Mouse (Mus musculus) embryonic facial prominence, embryonic 15.5 days (tissue): Measurements from ENCODE around the gene Fkbp14. TPM values are rescaled to one million over a fixed set of nuclear protein-coding genes. Genes with fewer than 3 reads are reported as not detected.
A peak's percentile ranks its signal among the peaks of the same experiment; 100 is the strongest.

ENCODE experiments used
- ATAC-seq: fragments of 200-750 bp; cut with Nextera tagmentation; 2 replicates; pipeline ENCODE4 v1.8.0; 2017; ENCODE audit warnings: low read depth, moderate TSS enrichment; ENCODE audit not compliant: insufficient number of reproducible peaks, low FRiP score, low TSS enrichment
- H3K27ac ChIP-seq: fragments of 300-500 bp; sonication (generic); replicated peaks from 2 replicates; pipeline ENCODE4 v1.5.1; 2015; ENCODE audit warnings: mild to moderate bottlenecking, inconsistent platforms
- H3K27me3 ChIP-seq: fragments of 300-500 bp; sonication (generic); 2 replicates; pipeline ENCODE4 v1.6.1; 2015; ENCODE audit warnings: inconsistent platforms
- H3K36me3 ChIP-seq: fragments of 300-500 bp; sonication (generic); 2 replicates; pipeline ENCODE4 v1.6.1; 2015; ENCODE audit warnings: mild to moderate bottlenecking, inconsistent platforms
- H3K4me1 ChIP-seq: fragments of 300-500 bp; sonication (generic); 2 replicates; pipeline ENCODE4 v1.6.1; 2015; ENCODE audit warnings: inconsistent platforms
- H3K4me2 ChIP-seq: fragments of 300-500 bp; sonication (generic); replicated peaks from 2 replicates; pipeline ENCODE4 v1.6.1; 2015; ENCODE audit warnings: mild to moderate bottlenecking, inconsistent platforms
- H3K4me3 ChIP-seq: fragments of 300-500 bp; sonication (generic); replicated peaks from 2 replicates; pipeline ENCODE4 v1.5.1; 2015; ENCODE audit warnings: mild to moderate bottlenecking, inconsistent platforms
- H3K9ac ChIP-seq: fragments of 300-500 bp; sonication (generic); 2 replicates; pipeline ENCODE4 v1.6.1; 2015; ENCODE audit warnings: inconsistent platforms
- H3K9me3 ChIP-seq: fragments of 300-500 bp; sonication (generic); replicated peaks from 2 replicates; pipeline ENCODE4 v1.6.1; 2016; ENCODE audit warnings: inconsistent platforms
- WGBS: fragments of 180-500 bp; shearing (Covaris S2); methylation state at CpG from one replicate; pipeline ENCODE4 v1.1.7; 2015; 5-methylcytosine and 5-hydroxymethylcytosine counted together
- polyA plus RNA-seq: library from polyadenylated mRNA; unstranded; fragments of >200 nt; fragmentation: Nextera tagmentation; extraction: Ambion mirVana; gene quantifications from 2 replicates; pipeline ENCODE4 v1.2.1, GENCODE M21; 2015

The Fkbp14 gene
- polyA plus RNA-seq, 1 experiment from 2014 or later = 54.7 TPM

DNA sequence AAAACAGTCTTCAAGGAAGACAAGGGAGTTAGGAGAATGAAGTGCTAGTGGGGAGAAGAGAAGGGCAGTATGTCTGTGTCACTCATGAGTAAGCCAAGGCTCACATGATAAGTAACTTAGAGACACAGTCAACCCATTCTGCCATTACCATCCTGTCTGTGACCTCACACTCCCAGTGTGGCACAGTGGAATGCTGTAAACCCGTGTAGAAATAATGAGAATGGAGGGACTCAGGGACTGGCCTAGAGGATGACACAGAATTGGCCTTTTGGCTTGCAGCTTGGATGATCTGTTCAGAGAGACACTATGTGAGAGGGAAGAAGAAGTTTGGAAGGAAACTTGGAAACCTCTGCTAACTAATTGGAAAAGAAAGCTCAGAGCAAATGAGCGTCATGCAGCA is 5.8 kb upstream of the Fkbp14 start:
- Histone ChIP-seq H3K27me3 (no peaks in the 10 kb centered on the region), H3K9me3 (no peaks in the 10 kb centered on the region), H3K4me1 (0 out of 2 replicates have a peak, but pooled peaks cover 3% of the 10 kb centered on the region), H3K4me3 (no peak overlapping the region), H3K4me2 (no peak overlapping the region), H3K36me3 (0 out of 2 replicates have a peak, but pooled peaks cover 4% of the 10 kb centered on the region), H3K27ac (no peak overlapping the region), H3K9ac (no peak overlapping the region)
- no peak for ATAC-seq
- WGBS = 81% methylated on average over 2 of the region's 2 CpGs

DNA sequence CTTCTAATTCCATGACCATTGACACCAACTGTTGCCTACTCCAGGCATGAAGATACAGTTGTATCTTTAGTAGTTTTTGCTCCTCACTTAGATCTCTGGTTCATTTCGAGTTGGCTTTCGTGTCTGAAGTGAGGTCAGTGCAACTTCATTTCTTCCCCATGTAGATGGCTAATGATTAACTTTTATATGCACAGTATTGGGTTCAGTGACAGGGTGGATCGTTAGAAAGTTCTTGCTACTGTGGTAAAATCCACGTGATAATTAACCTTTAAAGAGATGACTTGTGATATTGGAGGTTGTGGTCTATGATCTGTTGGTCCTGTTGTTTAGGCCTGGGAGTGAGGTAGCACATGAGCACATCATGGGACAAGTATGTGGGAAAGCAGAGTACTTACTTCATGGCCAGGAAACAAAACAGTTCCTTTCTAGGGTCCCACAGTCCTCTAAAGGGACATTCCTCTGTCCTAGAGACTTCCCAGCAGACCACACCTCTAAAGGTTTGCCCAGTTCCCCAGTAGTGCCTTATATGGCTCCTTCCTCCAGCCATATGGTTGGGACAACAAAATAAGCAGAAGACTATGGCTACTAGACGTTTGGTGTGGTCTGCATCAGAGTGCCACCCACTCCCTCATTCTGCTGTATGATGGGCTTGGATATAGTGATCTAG is 3.7 kb upstream of the Fkbp14 start:
- Histone ChIP-seq H3K9ac (no peak overlapping the region), H3K4me2 (no peak overlapping the region), H3K4me3 (no peak overlapping the region), H3K4me1 (peaks cover 13% of the 10 kb centered on the region), H3K27me3 (no peaks in the 10 kb centered on the region), H3K27ac (no peak overlapping the region), H3K36me3 (0 out of 2 replicates have a peak, but pooled peaks cover 4% of the 10 kb centered on the region), H3K9me3 (no peaks in the 10 kb centered on the region)
- 87% methylated on average over 5 of the region's 5 CpGs for WGBS
- no peak for ATAC-seq

DNA sequence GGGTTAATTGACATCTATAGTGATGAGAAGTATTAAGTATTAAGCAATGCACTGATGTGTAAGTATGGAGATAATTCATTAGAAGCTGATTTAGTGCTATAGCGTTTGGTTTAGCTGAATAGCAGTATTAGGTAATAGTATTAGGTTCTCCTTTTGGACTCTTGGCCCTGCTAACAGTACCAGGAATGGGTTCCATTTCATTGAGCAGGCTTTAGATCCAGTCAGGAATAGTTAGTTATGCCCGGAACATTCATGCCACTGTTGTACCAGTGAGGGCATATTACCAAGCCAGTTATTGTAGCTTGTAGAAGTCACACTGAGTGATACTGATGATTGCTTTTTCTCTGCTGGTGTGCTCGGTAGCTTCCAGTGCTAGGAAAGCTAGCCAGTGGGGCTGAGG is 603 bp upstream of the Fkbp14 start:
- no peak for ATAC-seq
- no peaks in the 10 kb centered on the region for H3K36me3 ChIP-seq
- H3K27me3 ChIP-seq = no peaks in the 10 kb centered on the region
- H3K9ac ChIP-seq = no peak overlapping the region
- 88% methylated on average over 3 of the region's 3 CpGs for WGBS
- H3K27ac ChIP-seq = no peak overlapping the region
- H3K4me2 ChIP-seq = no peak overlapping the region
- no peak overlapping the region for H3K4me3 ChIP-seq
- H3K9me3 ChIP-seq = no peaks in the 10 kb centered on the region
- H3K4me1 ChIP-seq = peaks cover 17% of the 10 kb centered on the region

DNA sequence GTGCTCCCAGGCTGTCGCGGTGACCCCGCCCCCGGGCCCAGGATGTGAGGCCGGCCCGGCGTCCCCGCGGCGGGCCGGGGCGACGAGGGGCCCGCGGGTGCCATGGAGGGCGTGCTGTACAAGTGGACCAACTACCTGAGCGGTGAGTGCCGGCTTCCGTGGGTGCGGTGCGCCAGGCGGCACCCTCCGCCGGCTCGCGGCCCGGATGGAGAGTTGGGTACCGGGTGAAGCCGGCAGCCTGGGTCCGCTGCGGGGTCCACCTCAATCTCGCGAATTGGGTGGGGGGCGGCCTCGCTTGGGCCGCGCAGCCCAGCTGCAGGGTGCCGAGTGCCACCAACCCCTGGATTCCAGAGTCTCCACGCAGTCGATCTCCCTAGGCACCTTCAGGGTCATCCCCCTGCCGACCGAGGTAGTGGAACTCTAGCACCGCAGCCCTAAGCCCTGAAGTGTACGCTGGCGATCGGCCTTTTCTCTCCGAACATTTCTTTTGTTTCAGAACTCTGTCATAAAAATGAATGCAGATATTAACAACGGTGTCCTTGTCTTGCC is 1.7 kb downstream of the Fkbp14 start:
- peaks cover 34% of the 10 kb centered on the region for H3K4me1 ChIP-seq
- H3K9me3 ChIP-seq = no peaks in the 10 kb centered on the region
- peak overlapping the region; percentile 77 for H3K9ac ChIP-seq
- no peaks in the 10 kb centered on the region for H3K27me3 ChIP-seq
- peak overlapping the region; percentile 87 for H3K4me3 ChIP-seq
- ATAC-seq = no peak
- H3K36me3 ChIP-seq = no peaks in the 10 kb centered on the region
- H3K4me2 ChIP-seq = peak overlapping the region; percentile 78
- H3K27ac ChIP-seq = peak overlapping the region; percentile 65
- under 1% methylated on average over 48 of the region's 48 CpGs for WGBS

DNA sequence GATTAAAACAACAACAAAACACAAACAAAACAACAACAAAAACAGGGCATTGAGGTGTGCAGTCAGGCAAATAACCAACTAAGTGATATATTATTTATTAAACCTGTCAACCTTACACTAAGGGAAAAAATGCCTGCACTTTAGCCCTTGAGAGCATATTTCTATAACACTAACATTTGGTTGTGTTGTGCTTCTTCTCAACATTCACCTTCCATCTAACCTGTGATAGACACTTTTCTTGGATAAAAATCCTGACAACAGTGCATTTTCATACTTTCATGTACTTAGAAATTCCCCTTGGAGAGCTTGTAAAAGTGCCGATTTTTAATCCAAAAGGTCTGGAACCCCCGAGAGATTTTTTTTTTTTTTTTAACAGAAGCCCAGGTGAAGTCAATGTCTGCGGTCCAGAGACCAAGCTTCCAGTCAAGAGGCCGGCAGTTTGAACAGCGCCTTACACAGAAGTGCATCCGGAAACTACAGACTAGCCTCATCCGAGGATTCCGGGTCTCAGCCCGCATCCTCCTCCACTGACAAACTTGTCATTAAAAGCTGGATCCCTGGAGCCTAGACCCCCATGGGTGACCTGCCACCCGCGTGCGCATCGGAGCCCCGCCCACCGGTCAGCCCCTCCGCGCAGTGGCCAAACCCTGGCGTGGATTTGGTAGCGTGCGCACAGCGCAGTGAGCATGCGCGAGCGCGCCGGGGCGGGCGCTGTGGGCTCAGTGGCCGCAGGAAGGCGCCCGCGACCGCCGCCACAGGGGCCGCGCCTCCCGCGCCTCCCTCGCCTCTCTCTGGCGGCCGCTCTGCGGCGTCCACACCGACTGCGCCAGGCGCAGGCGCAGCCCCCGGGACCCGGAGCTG is 2.4 kb downstream of the Fkbp14 start, which contains the start of gene Plekha8:
TSS of gene Plekha8 (plus strand) at position 643 of the 861 bp plus-strand sequence.
- WGBS = under 1% methylated on average over 49 of the region's 49 CpGs
- Histone ChIP-seq H3K4me2 (peak within 1 kb of the TSS; percentile 78), H3K9ac (peak within 1 kb of the TSS; percentile 77), H3K36me3 (no peaks in the 10 kb centered on the region), H3K27me3 (no peaks in the 10 kb centered on the region), H3K9me3 (no peaks in the 10 kb centered on the region), H3K4me3 (peak within 1 kb of the TSS; percentile 87), H3K27ac (peak within 1 kb of the TSS; percentile 65), H3K4me1 (peaks cover 34% of the 10 kb centered on the region)
- ATAC-seq = peak; percentile 92

DNA sequence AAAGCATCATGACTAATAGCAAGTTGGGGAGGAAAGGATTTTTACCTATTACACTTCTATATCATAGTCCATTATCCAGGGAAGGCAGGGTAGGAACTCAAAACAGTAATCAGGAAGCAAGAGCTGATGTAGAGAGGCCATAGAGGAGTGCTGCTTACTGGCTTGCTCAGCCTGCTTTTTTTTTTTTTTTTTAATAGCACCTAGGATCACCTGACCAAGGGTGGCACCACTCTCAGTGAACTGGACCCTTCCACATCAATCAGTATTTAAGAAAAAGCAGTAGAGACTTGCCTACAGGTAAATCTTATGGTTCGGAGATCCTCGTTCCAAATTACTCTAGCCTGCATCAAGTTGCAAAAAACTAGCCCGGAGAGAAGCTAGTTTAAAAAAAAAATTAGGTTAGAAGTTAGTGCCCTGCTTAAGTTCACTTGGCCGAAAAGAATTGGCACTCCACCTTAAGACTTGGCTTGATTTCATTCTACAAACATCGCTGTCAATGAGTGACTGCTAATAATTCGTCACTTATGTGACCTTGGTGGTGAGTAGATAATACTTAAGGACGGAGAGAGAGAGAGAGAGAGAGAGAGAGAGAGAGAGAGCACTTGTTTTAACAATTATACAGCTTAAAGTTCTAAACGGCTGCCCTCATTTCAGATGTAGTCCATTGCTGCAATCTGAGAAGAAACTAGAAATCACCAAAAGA is 3.2 kb downstream of the Fkbp14 start:
- Histone ChIP-seq H3K27me3 (no peaks in the 10 kb centered on the region), H3K4me2 (peak overlapping the region; percentile 57), H3K36me3 (no peaks in the 10 kb centered on the region), H3K27ac (no peak overlapping the region), H3K9ac (no peak overlapping the region), H3K9me3 (no peaks in the 10 kb centered on the region), H3K4me3 (peak overlapping the region; percentile 55), H3K4me1 (peaks cover 34% of the 10 kb centered on the region)
- ATAC-seq = no peak
- 47% methylated on average over 8 of the region's 8 CpGs for WGBS

DNA sequence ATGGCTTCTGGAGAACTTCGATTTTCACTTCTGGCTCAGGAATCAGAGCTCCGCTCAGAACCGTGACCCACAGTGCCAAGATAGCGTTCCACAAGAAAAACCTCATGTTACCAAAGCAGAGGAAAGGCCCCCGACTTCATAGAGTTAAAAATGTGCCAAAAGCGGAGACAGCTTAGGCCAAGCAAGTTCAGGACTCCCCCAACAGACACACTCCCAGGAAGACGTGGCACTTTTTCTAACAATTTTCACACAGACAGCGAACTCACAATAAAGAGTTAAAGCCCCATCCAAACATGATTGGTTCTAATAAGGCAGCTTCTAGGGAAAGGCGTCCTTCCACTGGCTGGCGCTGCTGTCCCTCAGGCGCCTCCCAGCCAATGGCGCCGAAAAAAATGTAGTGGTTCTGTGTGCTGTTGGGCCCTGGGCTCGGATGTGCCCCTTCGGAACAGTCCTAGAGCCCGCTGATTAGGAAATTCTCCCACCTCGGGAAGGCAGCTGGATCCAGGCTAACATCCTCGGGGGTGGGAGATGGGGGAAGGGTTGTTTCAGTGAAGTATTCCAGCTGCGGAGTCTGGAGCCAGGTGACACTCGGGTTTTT is 4.1 kb downstream of the Fkbp14 start:
- H3K4me3 ChIP-seq = peak overlapping the region; percentile 55
- 0 out of 2 replicates have a peak, but pooled peaks cover 2% of the 10 kb centered on the region for H3K36me3 ChIP-seq
- WGBS = under 1% methylated on average over 20 of the region's 20 CpGs
- H3K4me2 ChIP-seq = peak overlapping the region; percentile 57
- no peaks in the 10 kb centered on the region for H3K27me3 ChIP-seq
- H3K9ac ChIP-seq = peak overlapping the region; percentile 41
- H3K27ac ChIP-seq = peak overlapping the region; percentile 70
- H3K4me1 ChIP-seq = peaks cover 34% of the 10 kb centered on the region
- peak; percentile 91 for ATAC-seq
- no peaks in the 10 kb centered on the region for H3K9me3 ChIP-seq

DNA sequence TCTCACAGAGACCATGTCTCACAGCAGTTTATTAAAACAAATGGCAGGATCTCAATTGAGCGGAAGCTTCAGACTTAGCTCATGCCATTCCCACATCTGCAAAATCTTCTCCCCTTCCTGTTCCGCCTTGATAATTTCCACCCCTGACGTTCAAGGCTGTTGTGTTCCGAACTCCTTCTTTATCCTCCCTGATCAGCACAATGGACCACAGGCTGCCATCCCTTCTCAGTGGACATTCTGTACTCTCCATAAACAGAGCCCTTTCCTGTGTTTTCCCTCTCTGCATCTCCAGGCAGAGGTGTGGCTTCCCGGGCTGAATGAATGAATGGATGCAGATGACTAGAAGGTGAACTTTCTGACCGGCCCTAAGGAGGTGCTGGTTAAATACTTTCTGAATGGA is 5.3 kb downstream of the Fkbp14 start:
- no peaks in the 10 kb centered on the region for H3K9me3 ChIP-seq
- H3K27me3 ChIP-seq = no peaks in the 10 kb centered on the region
- peaks cover 34% of the 10 kb centered on the region for H3K4me1 ChIP-seq
- H3K27ac ChIP-seq = no peak overlapping the region
- WGBS = 30% methylated on average over 6 of the region's 6 CpGs
- H3K4me2 ChIP-seq = peak overlapping the region; percentile 53
- no peak for ATAC-seq
- H3K9ac ChIP-seq = no peak overlapping the region
- 0 out of 2 replicates have a peak, but pooled peaks cover 6% of the 10 kb centered on the region for H3K36me3 ChIP-seq
- peak overlapping the region; percentile 35 for H3K4me3 ChIP-seq

DNA sequence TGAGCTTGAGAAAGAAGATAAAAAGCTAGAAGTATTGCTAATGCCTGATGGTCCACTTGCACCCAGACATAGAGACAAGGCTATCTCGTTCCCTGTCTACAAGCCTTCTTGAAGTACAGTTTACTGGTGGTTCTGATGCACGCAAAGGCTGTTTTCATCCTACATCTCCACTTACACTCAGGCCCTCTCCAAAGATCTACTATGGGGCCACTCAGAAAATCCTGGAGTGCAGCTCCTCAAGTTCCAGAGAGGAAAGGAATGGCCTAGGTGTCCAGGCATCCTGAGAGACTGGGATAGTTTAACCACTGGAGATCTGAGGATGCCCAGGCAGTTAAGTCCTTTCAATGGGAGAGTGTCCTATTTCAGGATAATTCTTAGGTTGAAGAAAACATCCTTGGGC is 6.4 kb downstream of the Fkbp14 start:
- H3K4me2 ChIP-seq = no peak overlapping the region
- no peak for ATAC-seq

DNA sequence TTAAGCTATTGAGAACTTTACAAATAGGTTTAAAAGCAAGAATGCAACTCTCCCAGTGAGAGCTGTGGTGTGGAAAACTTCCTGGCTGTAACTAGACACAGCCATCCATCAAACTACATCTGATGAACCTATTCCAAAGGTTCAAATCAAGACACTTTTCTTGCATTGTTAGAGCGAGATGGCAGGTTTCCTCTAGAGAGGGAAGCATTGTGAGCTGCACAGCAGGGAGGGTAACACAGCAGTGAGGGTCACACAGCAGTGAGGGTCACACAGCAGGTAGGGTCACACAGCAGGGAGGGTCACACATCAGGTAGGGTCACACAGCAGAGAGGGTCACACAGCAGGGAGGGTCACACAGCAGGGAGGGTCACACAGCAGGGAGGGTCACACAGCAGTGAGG is 8.9 kb downstream of the Fkbp14 start:
- peaks cover 17% of the 10 kb centered on the region for H3K4me1 ChIP-seq
- no peak for ATAC-seq
- H3K9me3 ChIP-seq = no peaks in the 10 kb centered on the region
- WGBS = 50% methylated on average over 1 of the region's 1 CpGs
- peaks cover 11% of the 10 kb centered on the region; the same call in 1 of the 2 replicates for H3K36me3 ChIP-seq
- H3K27me3 ChIP-seq = no peaks in the 10 kb centered on the region
- H3K27ac ChIP-seq = no peak overlapping the region
- no peak overlapping the region for H3K9ac ChIP-seq
- no peak overlapping the region for H3K4me3 ChIP-seq
- no peak overlapping the region for H3K4me2 ChIP-seq

More for the DNA sequence above, 6.4 kb downstream of the Fkbp14 start:
- 0 out of 2 replicates have a peak, but pooled peaks cover 6% of the 10 kb centered on the region for H3K36me3 ChIP-seq
- no peaks in the 10 kb centered on the region for H3K27me3 ChIP-seq
- H3K9me3 ChIP-seq = no peaks in the 10 kb centered on the region
- no peak overlapping the region for H3K27ac ChIP-seq
- no peak overlapping the region for H3K9ac ChIP-seq
- peaks cover 23% of the 10 kb centered on the region for H3K4me1 ChIP-seq
- 86% methylated on average over 2 of the region's 2 CpGs for WGBS
- H3K4me3 ChIP-seq = no peak overlapping the region
